Mouse (Mus musculus) spleen, adult 2 months (tissue): ENCODE data around the gene Pcgf2.

ENCODE experiments used
- CTCF ChIP-seq: fragments of 200-500 bp; IDR thresholded peaks from 2 replicates; pipeline ENCODE4 v1.5.1; 2011; ENCODE audit warnings: mild to moderate bottlenecking, inconsistent platforms; ENCODE audit not compliant: insufficient read depth, insufficient read length, insufficient replicate concordance; ENCODE audit errors: extremely low read depth
- POLR2A ChIP-seq: fragments of 200-500 bp; IDR thresholded peaks from 2 replicates; pipeline ENCODE4 v1.6.1; 2011; ENCODE audit warnings: low read depth, low read length, inconsistent platforms

DNA sequence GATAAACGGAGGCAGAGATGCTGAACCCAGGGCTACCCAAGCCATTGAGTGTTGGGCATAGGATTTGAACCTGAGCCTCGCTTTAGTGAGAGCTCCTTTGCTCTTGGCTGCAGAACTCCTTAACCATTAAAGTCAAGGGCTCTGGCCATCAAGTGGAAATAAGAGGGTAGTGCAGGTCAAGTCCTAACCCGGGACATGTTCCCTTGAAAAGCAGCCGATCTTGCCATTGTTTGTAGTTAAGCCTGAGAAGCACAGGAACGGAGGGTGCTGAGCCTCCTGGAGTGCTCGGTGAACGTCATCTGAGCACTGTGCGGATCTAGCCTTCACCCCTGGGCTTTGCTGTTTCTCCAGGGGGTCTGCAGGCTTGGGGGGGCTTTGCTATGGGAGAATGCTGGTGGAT, 22.5 kb downstream of the Pcgf2 start:
- TF ChIP-seq POLR2A (no peak), CTCF (no peak)
